ENCODE assay signal across 8 mouse cellular contexts in the genomic region with DNA sequence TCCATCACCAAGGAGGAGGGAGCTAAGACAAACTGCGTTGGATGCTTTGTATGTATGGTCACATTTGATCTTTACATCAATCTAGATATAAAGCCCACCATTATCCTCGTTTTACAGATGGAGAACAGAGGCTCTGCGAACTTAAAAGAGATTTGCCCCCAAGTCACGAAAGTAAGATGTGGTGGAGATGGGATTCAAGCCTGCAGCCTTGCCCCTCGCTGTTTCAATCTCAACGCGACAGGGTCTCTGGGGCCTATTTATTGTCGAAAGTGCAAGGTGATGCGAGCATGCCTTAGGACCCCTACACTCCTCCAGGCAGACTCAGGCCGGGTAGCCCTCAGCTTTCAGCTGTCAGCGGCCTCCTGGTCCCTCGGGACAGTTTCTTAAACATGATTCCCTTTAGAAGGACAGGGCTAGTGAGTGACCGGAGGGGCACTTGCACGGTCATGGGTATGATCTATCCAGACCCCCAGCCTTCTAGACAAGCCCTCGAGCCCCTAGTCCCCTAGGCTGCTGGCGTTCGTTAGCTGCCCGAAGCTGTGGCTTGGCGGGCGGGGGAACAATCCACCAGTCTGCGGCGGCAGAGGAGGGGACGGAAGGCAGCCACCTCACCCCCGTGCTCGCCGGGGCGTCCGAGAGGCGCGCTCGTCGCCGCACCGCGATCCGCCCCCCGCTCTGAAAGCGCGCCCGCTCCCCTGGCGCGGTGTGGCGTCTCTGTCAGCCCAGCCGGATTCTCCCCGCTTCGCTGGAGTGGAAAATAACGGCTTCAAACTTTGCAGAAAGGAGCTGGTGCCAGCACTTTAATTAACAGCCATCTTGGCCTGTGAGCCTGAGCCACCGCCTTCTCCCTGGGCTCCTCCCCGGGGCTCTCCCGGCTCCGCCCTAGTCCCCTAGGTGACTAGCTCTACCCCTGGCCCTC. TPM values are rescaled to one million over a fixed set of nuclear protein-coding genes. Genes with fewer than 3 reads are reported as not detected.
DNase-seq lines count a peak whose midpoint lies in the region; ATAC-seq lines count a peak whose summit lies in the region.

No protein-coding gene starts in this region.

- peaks cover 100% of the 10 kb centered on the region for H3K27me3 ChIP-seq in megakaryocyte, embryonic 14.5 days (replicated peaks)
- H3K27me3 ChIP-seq in forebrain, embryonic 16.5 days (replicated peaks; ENCODE audit: control insufficient read depth, insufficient read depth, low read length): peaks cover 50% of the 10 kb centered on the region
- H3K27me3 ChIP-seq in hindbrain, embryonic 16.5 days (replicated peaks; ENCODE audit: control insufficient read depth, insufficient read depth, low read length): peaks cover 50% of the 10 kb centered on the region
- H3K27me3 ChIP-seq in liver, embryonic 12.5 days (replicated peaks): peaks cover 99% of the 10 kb centered on the region
- peaks cover 54% of the 10 kb centered on the region for H3K27me3 ChIP-seq in neural tube, embryonic 14.5 days (ENCODE audit: control insufficient read depth, insufficient read depth, low read length)

- H3K36me3 ChIP-seq in megakaryocyte, embryonic 14.5 days (replicated peaks; ENCODE audit: low read length): no peaks in the 10 kb centered on the region
- no peaks in the 10 kb centered on the region for H3K36me3 ChIP-seq in forebrain, embryonic 16.5 days (ENCODE audit: control insufficient read depth, insufficient read depth)
- no peaks in the 10 kb centered on the region for H3K36me3 ChIP-seq in hindbrain, embryonic 16.5 days (ENCODE audit: control insufficient read depth, insufficient read depth, low read length)
- no peaks in the 10 kb centered on the region for H3K36me3 ChIP-seq in liver, embryonic 12.5 days
- H3K36me3 ChIP-seq in neural tube, embryonic 14.5 days (ENCODE audit: control insufficient read depth, insufficient read depth, low read length): no peaks in the 10 kb centered on the region

- 2% methylated on average over 51 of the region's 51 CpGs for WGBS in forebrain, embryonic 16.5 days
- 1% methylated on average over 50 of the region's 51 CpGs for WGBS in hindbrain, embryonic 16.5 days
- 3% methylated on average over 51 of the region's 51 CpGs for WGBS in liver, embryonic 12.5 days (ENCODE audit: insufficient replicate concordance)
- under 1% methylated on average over 34 of the region's 51 CpGs for WGBS in neural tube, embryonic 14.5 days

- peak overlapping the region; percentile 87 for H3K4me3 ChIP-seq in megakaryocyte, embryonic 14.5 days (replicated peaks)
- H3K4me3 ChIP-seq in forebrain, embryonic 16.5 days (replicated peaks; ENCODE audit: low read length): peak overlapping the region; percentile 42
- peak overlapping the region; percentile 47 for H3K4me3 ChIP-seq in hindbrain, embryonic 16.5 days (ENCODE audit: low read length)
- peak overlapping the region; percentile 53 for H3K4me3 ChIP-seq in liver, embryonic 12.5 days
- H3K4me3 ChIP-seq in neural tube, embryonic 14.5 days (ENCODE audit: low read depth, low read length): peak overlapping the region; percentile 17

- H3K9ac ChIP-seq in forebrain, embryonic 16.5 days (replicated peaks; ENCODE audit: low read depth, low read length): peak overlapping the region; percentile 58
- H3K9ac ChIP-seq in hindbrain, embryonic 16.5 days (ENCODE audit: low read depth, low read length): peak overlapping the region; percentile 63
- H3K9ac ChIP-seq in liver, embryonic 12.5 days: peak overlapping the region; percentile 39
- peak overlapping the region; percentile 33; the same call in 1 of the 2 replicates for H3K9ac ChIP-seq in neural tube, embryonic 14.5 days (replicated peaks; ENCODE audit: low read depth, low read length)

- ATAC-seq in megakaryocyte, adult 5-6 weeks (ENCODE audit: poor library complexity, severe bottlenecking): no peak
- peak; percentile 47; the same call in 1 of the 2 replicates for ATAC-seq in forebrain, embryonic 16.5 days
- ATAC-seq in hindbrain, embryonic 16.5 days: 0 out of 2 replicates have a peak, but pooled peaks have one; percentile 43
- ATAC-seq in liver, embryonic 12.5 days: no peak
- ATAC-seq in neural tube, embryonic 14.5 days (ENCODE audit: low read depth): no peak
- ATAC-seq in megakaryocyte-erythroid progenitor cell, adult 5-6 weeks (replicated peaks; ENCODE audit: low FRiP score, low TSS enrichment, poor library complexity, severe bottlenecking): no peak

- H3K4me2 ChIP-seq in forebrain, embryonic 16.5 days (ENCODE audit: low read length): peak overlapping the region; percentile 62
- peak overlapping the region; percentile 73 for H3K4me2 ChIP-seq in hindbrain, embryonic 16.5 days (ENCODE audit: low read length)
- H3K4me2 ChIP-seq in liver, embryonic 12.5 days: peak overlapping the region; percentile 71
- peak overlapping the region; percentile 50 for H3K4me2 ChIP-seq in neural tube, embryonic 14.5 days (ENCODE audit: low read depth, low read length)

- no peak overlapping the region for H3K27ac ChIP-seq in forebrain, embryonic 16.5 days (ENCODE audit: low read length)
- no peak overlapping the region for H3K27ac ChIP-seq in hindbrain, embryonic 16.5 days (ENCODE audit: low read depth, low read length)
- no peak overlapping the region for H3K27ac ChIP-seq in liver, embryonic 12.5 days
- H3K27ac ChIP-seq in neural tube, embryonic 14.5 days (ENCODE audit: low read depth, low read length): no peak overlapping the region

- 0 out of 2 replicates have a peak, but pooled peaks cover 4% of the 10 kb centered on the region for H3K9me3 ChIP-seq in megakaryocyte, embryonic 14.5 days
- H3K9me3 ChIP-seq in forebrain, embryonic 16.5 days (ENCODE audit: control insufficient read depth, low read length): no peaks in the 10 kb centered on the region
- no peaks in the 10 kb centered on the region for H3K9me3 ChIP-seq in hindbrain, embryonic 16.5 days (ENCODE audit: control insufficient read depth, low read length)
- no peaks in the 10 kb centered on the region for H3K9me3 ChIP-seq in liver, embryonic 12.5 days (replicated peaks)
- no peaks in the 10 kb centered on the region for H3K9me3 ChIP-seq in neural tube, embryonic 14.5 days (ENCODE audit: control insufficient read depth, low read length)

- H3K4me1 ChIP-seq in megakaryocyte, embryonic 14.5 days: peaks cover 54% of the 10 kb centered on the region
- H3K4me1 ChIP-seq in forebrain, embryonic 16.5 days (replicated peaks; ENCODE audit: control insufficient read depth, insufficient read depth, low read length): peaks cover 34% of the 10 kb centered on the region
- peaks cover 24% of the 10 kb centered on the region for H3K4me1 ChIP-seq in hindbrain, embryonic 16.5 days (ENCODE audit: control insufficient read depth, insufficient read depth, low read depth, low read length)
- peaks cover 34% of the 10 kb centered on the region for H3K4me1 ChIP-seq in liver, embryonic 12.5 days
- peaks cover 10% of the 10 kb centered on the region; the same call in 1 of the 2 replicates for H3K4me1 ChIP-seq in neural tube, embryonic 14.5 days (ENCODE audit: control insufficient read depth, insufficient read depth, low read length)

- DNase-seq in adrenal gland, postnatal 10 days: peak; percentile 74

RNA-seq across cellular contexts. Expression of a gene that starts 1.8 kb away (rescaled TPM):
- not detected in 2 replicates for polyA plus RNA-seq in megakaryocyte, embryonic 14.5 days (2012; ENCODE audit: insufficient read depth, low replicate concordance)
- not detected in 2 replicates for total RNA-seq in megakaryocyte, adult 5-6 weeks (2015)
- total RNA-seq in megakaryocyte, adult 5-6 weeks (2017): not detected in 2 replicates
- total RNA-seq in adrenal gland, postnatal 10 days (2021): 10 to 100 TPM; 31.9 to 34.6 TPM
- 1.4 TPM in 2 replicates for polyA plus RNA-seq in forebrain, embryonic 16.5 days (2015; fragmentation: Nextera tagmentation; extraction: Ambion mirVana)
- polyA plus RNA-seq in hindbrain, embryonic 16.5 days (2015; fragmentation: Nextera tagmentation; extraction: Ambion mirVana): 9.0 and 9.9 TPM in 2 replicates
- 0.72 and 0.75 TPM in 2 replicates for polyA plus RNA-seq in liver, embryonic 12.5 days (2016; fragmentation: Nextera tagmentation; extraction: Ambion mirVana)
- 5.6 and 6.8 TPM in 2 replicates for polyA plus RNA-seq in neural tube, embryonic 14.5 days (2014; fragmentation: Nextera tagmentation; extraction: Ambion mirVana)
- total RNA-seq in megakaryocyte-erythroid progenitor cell, adult 5-6 weeks (2014; fragmentation: Nextera tagmentation): not detected in 2 replicates
- total RNA-seq in megakaryocyte-erythroid progenitor cell, adult 5-6 weeks (2017): not detected in 2 replicates

RNA-seq across cellular contexts. Expression of a gene that starts 23.4 kb away (rescaled TPM):
- 11.5 and 18.4 TPM in 2 replicates for polyA plus RNA-seq in megakaryocyte, embryonic 14.5 days (2012; ENCODE audit: insufficient read depth, low replicate concordance)
- 22.1 and 24.9 TPM in 2 replicates for total RNA-seq in megakaryocyte, adult 5-6 weeks (2015)
- total RNA-seq in megakaryocyte, adult 5-6 weeks (2017): 23.2 and 25.4 TPM in 2 replicates
- total RNA-seq in adrenal gland, postnatal 10 days (2021): 10 to 100 TPM in 1 of 2 experiments, 1 to 10 TPM in 1; 6.9 to 10.4 TPM
- 3.0 and 4.1 TPM in 2 replicates for polyA plus RNA-seq in forebrain, embryonic 16.5 days (2015; fragmentation: Nextera tagmentation; extraction: Ambion mirVana)
- polyA plus RNA-seq in hindbrain, embryonic 16.5 days (2015; fragmentation: Nextera tagmentation; extraction: Ambion mirVana): 2.0 and 2.3 TPM in 2 replicates
- polyA plus RNA-seq in liver, embryonic 12.5 days (2016; fragmentation: Nextera tagmentation; extraction: Ambion mirVana): 12.4 and 14.0 TPM in 2 replicates
- polyA plus RNA-seq in neural tube, embryonic 14.5 days (2014; fragmentation: Nextera tagmentation; extraction: Ambion mirVana): 0.84 and 0.88 TPM in 2 replicates
- total RNA-seq in megakaryocyte-erythroid progenitor cell, adult 5-6 weeks (2014; fragmentation: Nextera tagmentation): 26.7 and 29.3 TPM in 2 replicates
- total RNA-seq in megakaryocyte-erythroid progenitor cell, adult 5-6 weeks (2017): 11.4 and 14.5 TPM in 2 replicates

RNA-seq across cellular contexts. Expression of a gene that starts 47.6 kb away (rescaled TPM):
- not detected in 2 replicates for polyA plus RNA-seq in megakaryocyte, embryonic 14.5 days (2012; ENCODE audit: insufficient read depth, low replicate concordance)
- total RNA-seq in megakaryocyte, adult 5-6 weeks (2015): 0.18 and 0.49 TPM in 2 replicates
- 0.49 TPM in 1 of 2 replicates, not detected in the other for total RNA-seq in megakaryocyte, adult 5-6 weeks (2017)
- total RNA-seq in adrenal gland, postnatal 10 days (2021): under 1 TPM; 0.90 to 0.91 TPM
- 1.3 and 2.3 TPM in 2 replicates for polyA plus RNA-seq in forebrain, embryonic 16.5 days (2015; fragmentation: Nextera tagmentation; extraction: Ambion mirVana)
- polyA plus RNA-seq in hindbrain, embryonic 16.5 days (2015; fragmentation: Nextera tagmentation; extraction: Ambion mirVana): 4.8 and 15.5 TPM in 2 replicates
- polyA plus RNA-seq in liver, embryonic 12.5 days (2016; fragmentation: Nextera tagmentation; extraction: Ambion mirVana): 7.3 and 7.6 TPM in 2 replicates
- 0.17 and 0.88 TPM in 2 replicates for polyA plus RNA-seq in neural tube, embryonic 14.5 days (2014; fragmentation: Nextera tagmentation; extraction: Ambion mirVana)
- total RNA-seq in megakaryocyte-erythroid progenitor cell, adult 5-6 weeks (2014; fragmentation: Nextera tagmentation): 0.40 and 1.1 TPM in 2 replicates
- total RNA-seq in megakaryocyte-erythroid progenitor cell, adult 5-6 weeks (2017): 0.08 and 1.5 TPM in 2 replicates

Comparison
In these comparisons a context has a peak if more than half of its experiments do, and no peak if none do; other contexts are left out.
1. H3K4me3 ChIP-seq: peak in every context shown above with its lines; median percentile 87 in megakaryocyte, embryonic 14.5 days; 53 in liver, embryonic 12.5 days; 47 in hindbrain, embryonic 16.5 days; 42 in forebrain, embryonic 16.5 days; 17 in neural tube, embryonic 14.5 days.
2. ATAC-seq: peak in forebrain, embryonic 16.5 days (single experiment) and hindbrain, embryonic 16.5 days (single experiment); none in megakaryocyte, adult 5-6 weeks (single experiment), liver, embryonic 12.5 days (single experiment), neural tube, embryonic 14.5 days (single experiment) and megakaryocyte-erythroid progenitor cell, adult 5-6 weeks (single experiment).
3. Peak in every context shown above with its lines, with median percentiles within 50 percentile points of each other: H3K4me2 ChIP-seq and H3K9ac ChIP-seq.